Mouse (Mus musculus): ENCODE results near the gene Srrd. TPM values are rescaled to one million over a fixed set of nuclear protein-coding genes. Genes with fewer than 3 reads are reported as not detected.
"Not testable (repeated sequence)": the region's sequence is repeated elsewhere in the genome, so short reads cannot be mapped to it uniquely, and the experiment has no call there.

The Srrd gene
- total RNA-seq, 2 experiments from 2014 or later, result 21.9 to 24.8 TPM

- no peak for DNase-seq
Measured at GRCm38 (mm10) chr5:112356322-112356721, 13.5 kb upstream of the Srrd start.

GRCm38 (mm10) chr5:112355910-112356309, 13.1 kb upstream of the Srrd start, which contains the start of gene Gm6583:
Gene Gm6583, minus strand, starts transcription at chr5:112356033.
- no peak for DNase-seq

- DNase-seq, result no peak
Measured at GRCm38 (mm10) chr5:112355493-112355892, 12.7 kb upstream of the Srrd start.

GRCm38 (mm10) chr5:112349169-112349568, 6.3 kb upstream of the Srrd start:
- DNase-seq, result no peak

GRCm38 (mm10) chr5:112346211-112346965, 3.5 kb upstream of the Srrd start:
- no peak for DNase-seq

- DNase-seq, result no peak
Measured at GRCm38 (mm10) chr5:112344092-112344960, 1.5 kb upstream of the Srrd start.

- DNase-seq, result no peak
Measured at GRCm38 (mm10) chr5:112343205-112343595, 360 bp upstream of the Srrd start.

- DNase-seq, result no peak
Measured at GRCm38 (mm10) chr5:112339215-112339614, 3.6 kb downstream of the Srrd start.

- DNase-seq, result no peak
Measured at GRCm38 (mm10) chr5:112337004-112337403, 5.8 kb downstream of the Srrd start.

- DNase-seq, result no peak
Measured at GRCm38 (mm10) chr5:112335473-112335872, 7.4 kb downstream of the Srrd start.

GRCm38 (mm10) chr5:112329805-112330564, 12.9 kb downstream of the Srrd start:
- DNase-seq, result no peak

GRCm38 (mm10) chr5:112327854-112328253, 15.0 kb downstream of the Srrd start:
- no peak for DNase-seq

- DNase-seq, result no peak
Measured at GRCm38 (mm10) chr5:112326446-112327009, 16.3 kb downstream of the Srrd start.

- peak; percentile 95 to 96 for DNase-seq
Measured at GRCm38 (mm10) chr5:112325546-112326445, 17.0 kb downstream of the Srrd start, which contains the start of gene Tfip11. Gene Tfip11, plus strand, starts transcription at chr5:112326358.

- DNase-seq, result no peak
Measured at GRCm38 (mm10) chr5:112324637-112325545, 17.9 kb downstream of the Srrd start.

- DNase-seq, result no peak
Measured at GRCm38 (mm10) chr5:112323246-112323645, 19.6 kb downstream of the Srrd start.

GRCm38 (mm10) chr5:112321376-112321775, 21.5 kb downstream of the Srrd start:
- DNase-seq, result no peak

- DNase-seq, result peak; percentile 71 to 74
Measured at GRCm38 (mm10) chr5:112320936-112321335, 21.9 kb downstream of the Srrd start.

GRCm38 (mm10) chr5:112320379-112320778, 22.5 kb downstream of the Srrd start:
- DNase-seq, result no peak

- not testable (repeated sequence) for DNase-seq
Measured at GRCm38 (mm10) chr5:112319343-112319742, 23.5 kb downstream of the Srrd start.
